Mouse (Mus musculus): ENCODE results near the gene Crybg3.

The Crybg3 gene

DNA sequence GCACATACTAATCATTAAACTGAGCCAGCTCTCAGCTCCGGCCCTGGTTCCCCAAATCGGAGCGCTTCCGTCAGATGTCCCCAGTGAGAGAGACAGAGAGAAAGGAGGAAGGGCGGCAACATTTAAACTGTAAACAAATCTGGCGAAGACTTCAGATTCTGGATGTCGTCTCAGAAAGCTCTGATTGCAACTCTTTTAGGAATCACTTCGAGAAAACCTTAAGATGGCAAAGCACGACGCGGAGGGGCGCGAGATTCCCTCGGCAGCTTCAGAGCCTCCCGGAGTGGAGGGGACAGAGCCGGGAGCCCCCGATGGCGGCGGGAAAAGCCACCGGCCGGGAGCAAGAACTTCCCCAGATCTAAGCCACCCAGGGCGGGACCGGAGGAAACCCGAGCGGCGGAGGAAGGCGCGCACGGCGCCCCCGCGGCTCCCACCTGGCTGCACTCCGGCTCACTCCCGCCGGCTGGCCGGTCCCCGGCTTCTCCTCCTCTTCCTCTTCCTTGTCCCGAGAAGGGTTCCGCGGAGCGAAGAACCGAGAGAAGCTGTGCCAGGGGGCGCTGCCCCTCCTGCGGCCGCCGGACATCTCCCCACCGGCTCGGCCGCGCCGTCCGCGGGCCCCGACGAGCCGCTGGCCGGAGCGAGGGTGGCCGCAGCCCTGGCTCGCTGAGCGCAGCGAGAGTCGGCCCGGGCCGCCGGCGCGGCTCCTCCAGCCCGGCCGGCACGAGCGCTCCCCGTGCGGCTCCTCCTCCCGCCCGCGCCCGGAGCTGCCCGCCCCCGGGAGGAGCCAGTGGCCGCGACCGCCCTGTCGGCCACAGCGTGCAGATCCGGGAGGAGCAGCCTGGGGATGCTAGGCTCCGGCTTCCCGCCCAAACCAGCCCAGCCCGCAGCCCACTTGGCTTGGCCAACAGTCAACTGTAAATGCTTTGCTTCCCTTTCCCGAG, at the start of gene Crybg3:
TSS of gene Crybg3 (minus strand) at position 669 of the 941 bp plus-strand sequence.
- in situ Hi-C loops (cut with MboI; ENCODE audit: low sequenced_read_pairs): no loop called here

DNA sequence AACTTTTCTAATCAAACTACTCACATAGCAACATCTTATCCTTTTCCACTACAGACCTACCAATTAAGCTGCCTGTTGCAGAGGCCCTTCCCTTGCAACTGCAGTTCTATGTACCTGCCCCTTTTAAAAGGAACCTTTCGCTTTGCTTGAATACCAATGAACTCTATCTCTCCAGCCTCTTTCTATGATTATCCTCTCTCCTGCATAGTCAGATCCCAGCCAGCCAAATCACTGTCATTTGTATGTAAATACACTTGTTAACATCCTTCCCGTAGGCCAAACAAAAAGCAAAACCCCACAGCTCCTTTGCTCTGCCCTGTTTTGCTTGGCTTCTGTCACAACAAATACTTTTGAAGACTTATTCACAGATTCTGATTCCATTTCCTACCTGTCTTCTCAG, 43.0 kb upstream of the Crybg3 start:
- in situ Hi-C loops (cut with MboI; ENCODE audit: low sequenced_read_pairs): no loop called here

DNA sequence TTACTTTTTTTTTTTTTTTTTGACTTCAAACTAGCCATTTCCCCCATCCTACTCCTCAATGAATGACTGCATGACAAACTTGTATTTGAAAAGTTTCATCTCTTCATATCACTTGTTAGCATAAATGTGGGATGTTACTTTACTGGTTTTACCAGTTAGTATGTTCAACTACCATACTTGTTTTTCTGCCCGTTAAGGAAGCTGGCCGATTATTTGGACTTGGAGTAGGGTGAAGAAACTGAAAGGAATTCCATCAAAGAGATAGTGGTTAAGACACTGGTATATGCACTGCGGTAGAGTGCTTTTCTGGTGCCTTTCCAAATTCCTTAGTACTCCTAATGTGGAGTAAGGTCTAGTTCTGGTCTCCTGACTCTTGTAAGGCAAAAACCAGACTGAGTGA, 39.2 kb upstream of the Crybg3 start:
- in situ Hi-C loops (cut with MboI; ENCODE audit: low sequenced_read_pairs): no loop called here

DNA sequence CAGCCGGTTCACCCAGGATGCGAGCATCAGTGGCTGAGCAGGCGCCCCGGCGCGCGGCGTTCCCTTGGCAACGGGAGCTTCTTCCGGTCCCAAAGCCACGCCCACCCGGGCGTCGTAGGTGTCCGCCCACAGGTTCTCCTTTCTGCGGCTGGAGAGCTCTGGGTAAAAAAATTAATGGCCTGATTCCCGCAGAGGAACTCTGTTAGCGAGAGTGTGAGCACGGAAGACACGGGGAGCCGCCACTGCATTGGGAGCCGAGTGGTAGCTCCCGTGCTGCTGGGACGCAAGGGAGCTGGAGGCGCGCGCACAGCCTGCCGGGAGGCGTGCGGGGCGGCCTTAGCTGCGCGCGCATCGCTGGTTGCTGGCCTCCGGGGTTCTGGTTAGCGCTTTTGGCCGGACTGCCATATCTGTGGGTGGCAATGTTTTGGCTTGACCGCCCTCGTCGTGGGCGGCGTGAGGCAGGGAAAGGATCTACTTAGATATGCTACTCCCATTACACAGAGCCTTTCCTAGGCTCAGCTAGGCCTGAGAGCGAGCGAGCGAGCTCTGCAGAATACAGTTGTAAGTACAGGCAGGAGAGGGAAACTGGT, 38.4 kb upstream of the Crybg3 start, which contains the start of gene Arl6:
TSS of gene Arl6 (minus strand) at position 290 of the 590 bp plus-strand sequence.
- in situ Hi-C loops (cut with MboI; ENCODE audit: low sequenced_read_pairs): no loop called here

DNA sequence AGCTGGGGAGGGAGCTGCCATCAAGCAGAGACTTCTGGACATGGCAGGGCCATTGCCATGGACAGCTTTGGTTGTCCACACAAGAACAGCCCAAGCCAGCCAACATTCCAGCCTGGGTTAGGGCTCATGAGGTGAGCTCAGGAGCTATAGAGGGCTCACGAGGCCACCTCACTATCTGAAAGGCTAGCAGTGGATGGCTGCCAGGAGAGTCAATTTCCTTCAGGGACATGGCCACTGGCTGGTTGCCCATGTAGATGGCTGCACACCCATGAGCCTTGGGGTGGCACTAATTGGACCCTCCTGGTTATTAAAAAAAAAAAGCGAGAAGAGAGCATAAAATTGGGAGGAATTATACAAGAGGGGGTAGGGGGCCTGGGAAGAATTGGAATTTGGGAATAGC, 33.8 kb upstream of the Crybg3 start:
- in situ Hi-C loops (cut with MboI; ENCODE audit: low sequenced_read_pairs): no loop called here

DNA sequence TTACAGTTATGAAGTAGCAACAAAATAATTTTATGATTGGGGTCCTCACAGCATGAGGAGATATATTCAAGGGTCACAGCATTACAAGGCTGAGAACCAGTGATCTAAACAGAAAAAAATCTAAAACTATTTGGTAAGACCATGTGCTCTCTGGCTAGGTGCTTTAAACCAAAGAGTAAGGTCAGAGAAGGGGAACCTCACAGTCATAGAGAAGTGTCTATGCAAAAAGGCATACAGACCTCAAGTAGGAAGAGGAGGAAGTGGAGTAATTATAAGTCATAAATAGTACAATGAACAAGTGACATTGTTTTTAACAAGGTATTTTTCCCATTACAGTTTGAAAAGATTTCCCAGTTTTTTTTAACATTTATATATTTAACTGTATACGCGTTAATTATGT, 20.8 kb upstream of the Crybg3 start:
- in situ Hi-C loops (cut with MboI; ENCODE audit: low sequenced_read_pairs): no loop called here

DNA sequence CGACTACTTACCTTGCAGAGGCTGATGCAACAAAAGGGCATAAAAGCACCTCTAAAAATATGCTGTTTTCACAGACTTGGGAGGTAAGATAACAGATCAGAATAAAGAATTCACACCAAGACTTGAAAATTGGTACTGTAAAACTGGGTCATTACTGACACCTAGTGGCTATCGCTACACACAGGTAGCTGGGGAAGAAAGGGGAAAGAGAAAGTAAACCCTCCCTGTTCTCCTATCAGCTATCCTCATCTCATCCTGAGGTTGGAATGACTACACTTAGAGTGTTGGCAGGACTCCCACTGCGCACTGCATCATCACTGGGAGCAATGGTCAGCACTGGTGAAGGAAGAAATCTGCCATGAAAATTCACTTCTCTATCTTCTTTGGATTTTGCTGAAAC, 16.4 kb upstream of the Crybg3 start:
- in situ Hi-C loops (cut with MboI; ENCODE audit: low sequenced_read_pairs): loop anchor here (10.0 kb wide), 2 partner anchors 142 to 192 kb away; partner anchors contain the start of gene Riox2

DNA sequence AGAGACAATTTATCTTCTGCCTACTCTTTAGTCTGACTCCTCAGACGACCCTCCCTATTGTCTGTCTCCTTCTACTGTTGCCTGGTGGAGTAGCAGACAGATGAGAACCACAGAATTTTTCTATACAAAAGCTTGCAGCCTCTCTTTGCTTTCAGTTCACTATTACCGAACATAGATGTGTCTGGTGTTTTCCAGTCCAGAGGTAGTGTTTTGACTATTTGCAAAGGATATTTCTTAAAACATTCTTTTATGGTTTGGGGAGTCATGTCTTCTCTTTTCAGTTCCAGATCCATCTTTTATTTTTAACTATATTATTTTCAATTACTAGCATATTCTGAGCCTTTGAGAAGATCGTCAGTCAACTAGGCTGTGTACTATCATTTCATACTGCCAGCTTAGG, 14.9 kb upstream of the Crybg3 start:
- in situ Hi-C loops (cut with MboI; ENCODE audit: low sequenced_read_pairs): loop anchor here (10.0 kb wide), 2 partner anchors 141 to 191 kb away; partner anchors contain the start of gene Riox2

DNA sequence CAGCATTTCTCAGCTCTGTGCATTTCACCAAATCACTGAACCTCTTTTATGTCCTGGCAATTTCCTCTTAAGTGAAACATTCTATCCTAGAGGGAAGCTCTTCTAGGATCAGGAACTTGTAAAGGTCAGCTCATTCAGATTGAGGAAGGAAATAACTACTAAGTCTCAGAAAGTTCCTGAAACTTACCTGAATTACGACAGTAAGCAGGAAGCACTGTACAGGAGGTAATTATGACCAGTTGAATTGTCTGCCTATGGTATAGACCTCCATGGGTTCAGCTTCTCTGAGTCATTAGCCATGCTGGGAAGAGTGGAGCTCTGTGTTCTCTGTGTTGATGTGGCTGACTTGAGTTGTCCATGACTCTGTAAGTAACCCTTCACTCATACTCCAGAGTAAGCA, 10.0 kb upstream of the Crybg3 start:
- in situ Hi-C loops (cut with MboI; ENCODE audit: low sequenced_read_pairs): loop anchor here (10.0 kb wide), 2 partner anchors 136 to 186 kb away; partner anchors contain the start of gene Riox2

DNA sequence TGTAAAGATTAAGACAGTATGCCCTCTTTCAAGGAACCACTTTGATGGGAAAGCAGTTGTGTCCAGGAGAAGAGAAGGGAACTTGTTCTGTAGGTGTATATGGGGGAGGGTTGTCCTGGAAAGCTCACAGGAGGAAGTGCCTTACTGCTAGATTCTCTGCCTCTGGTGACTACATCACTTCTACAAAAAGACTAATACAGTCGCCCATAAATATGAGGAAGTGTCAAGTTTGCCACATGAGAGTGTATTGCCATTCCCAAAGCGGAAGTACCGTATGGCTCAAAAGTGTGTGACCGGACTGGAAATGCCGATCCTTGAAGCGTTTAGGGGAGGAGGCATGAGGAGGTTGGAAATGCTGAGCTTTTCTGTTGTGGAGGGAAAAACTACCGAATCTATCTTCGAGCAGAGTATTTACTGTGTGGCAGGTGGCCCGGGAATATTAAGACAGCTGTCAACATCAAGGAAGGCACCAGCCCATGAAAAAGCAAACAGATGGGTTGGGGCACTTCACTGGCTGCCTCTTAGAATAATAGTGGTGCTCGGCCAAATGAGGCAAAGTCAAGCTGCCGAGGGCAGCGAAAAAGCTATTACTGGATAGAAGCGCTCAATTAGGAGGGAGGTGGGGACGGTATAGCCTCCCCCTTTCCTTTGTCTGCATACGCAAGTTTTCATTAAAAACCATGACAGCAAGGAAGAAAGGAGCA, 3.5 kb upstream of the Crybg3 start:
- in situ Hi-C loops (cut with MboI; ENCODE audit: low sequenced_read_pairs): no loop called here

DNA sequence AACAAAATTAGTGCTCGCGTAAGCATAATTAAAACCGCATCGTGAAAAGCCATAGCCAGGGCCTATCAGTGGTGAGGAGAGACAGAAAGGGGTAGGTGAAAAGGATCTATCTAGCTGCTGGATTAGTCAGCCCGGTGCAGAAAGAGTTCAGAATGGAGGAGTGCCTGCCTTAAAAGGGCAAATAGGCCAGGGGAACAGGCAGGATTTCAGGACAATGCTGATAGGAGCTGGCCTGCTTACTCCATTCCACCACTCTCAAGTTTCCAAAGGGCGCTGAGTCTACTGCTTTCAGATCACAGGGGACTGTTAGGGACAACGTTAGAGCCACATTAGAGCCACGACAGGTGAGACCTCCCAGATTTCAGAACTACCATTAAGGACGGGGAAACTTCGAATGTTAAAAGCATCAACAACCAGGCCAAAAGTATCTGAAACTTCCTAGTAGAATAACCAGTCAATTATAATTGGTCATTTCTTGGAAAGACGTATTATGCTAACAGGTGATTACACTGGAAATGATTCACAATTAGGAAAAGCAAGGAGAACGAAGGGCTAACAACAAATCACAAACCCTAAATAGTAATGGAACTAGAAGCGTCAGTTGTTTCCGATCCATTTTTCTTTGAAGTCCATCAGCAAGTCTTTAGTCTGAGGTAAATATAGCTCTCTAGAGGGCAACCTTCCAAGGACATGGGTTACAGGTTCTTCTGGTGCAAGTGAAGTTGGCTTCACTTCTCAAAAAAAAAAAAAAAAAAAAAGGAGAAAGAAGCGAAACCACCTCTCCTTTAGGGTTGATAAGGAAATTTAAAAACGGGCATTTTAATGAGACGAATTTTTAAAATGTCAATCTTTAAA, 1.1 kb downstream of the Crybg3 start:
- in situ Hi-C loops (cut with MboI; ENCODE audit: low sequenced_read_pairs): no loop called here

DNA sequence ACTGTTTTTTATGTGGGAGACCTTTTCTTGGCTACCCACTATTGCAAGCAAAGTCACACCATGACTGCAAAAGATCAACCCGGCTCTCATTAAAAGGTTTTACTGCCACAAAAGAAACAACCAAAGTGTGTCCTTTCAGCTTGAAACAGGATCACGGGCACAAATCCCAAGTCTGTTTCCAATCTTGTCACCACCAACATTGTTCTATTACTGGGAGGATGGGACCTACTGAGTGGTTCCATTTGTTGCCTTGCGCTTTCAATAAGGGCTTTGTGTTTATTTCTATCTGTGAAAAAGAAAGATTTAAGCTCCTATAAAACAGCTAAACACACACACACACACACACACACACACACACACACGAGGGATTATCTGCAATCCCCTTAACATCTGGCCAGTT, 1.8 kb downstream of the Crybg3 start:
- in situ Hi-C loops (cut with MboI; ENCODE audit: low sequenced_read_pairs): no loop called here

DNA sequence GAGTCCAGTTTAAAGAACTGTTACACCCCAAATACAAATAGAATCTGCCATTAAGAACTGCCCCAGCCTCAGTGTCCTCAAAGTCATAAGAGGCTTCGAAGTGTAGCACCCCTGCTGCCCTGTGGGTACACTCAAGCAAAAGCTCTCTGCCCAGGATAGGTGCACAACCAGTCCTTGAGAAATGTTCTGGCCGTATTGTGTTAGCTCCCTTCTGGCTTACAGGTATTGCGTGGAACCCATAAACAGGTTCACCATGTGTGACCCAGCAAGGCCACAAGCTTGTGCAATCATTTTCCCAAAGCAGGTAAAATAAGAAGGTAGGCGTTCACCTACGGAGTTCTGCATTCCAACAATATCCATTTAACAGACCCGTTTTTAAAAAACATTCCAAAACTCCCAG, 3.5 kb downstream of the Crybg3 start:
- in situ Hi-C loops (cut with MboI; ENCODE audit: low sequenced_read_pairs): no loop called here

DNA sequence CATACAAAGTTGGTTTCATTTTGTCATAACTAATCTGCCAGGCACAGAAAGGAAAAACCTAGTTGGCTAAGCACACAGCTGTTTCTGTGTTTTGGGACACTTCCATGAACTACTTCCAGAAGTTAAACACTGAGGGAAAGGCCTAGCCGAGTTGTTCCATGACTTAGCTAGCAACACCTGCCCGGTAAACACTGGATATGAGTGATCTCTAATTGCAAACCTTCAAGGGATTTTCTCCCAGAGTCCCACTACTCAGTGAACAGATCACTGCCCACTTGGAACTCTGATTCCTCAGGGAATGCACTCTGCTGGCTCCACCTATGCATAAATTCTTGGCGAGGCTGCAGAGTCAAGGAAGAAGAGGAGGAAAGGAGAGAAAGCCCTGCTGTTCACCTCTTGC, 6.1 kb downstream of the Crybg3 start:
- in situ Hi-C loops (cut with MboI; ENCODE audit: low sequenced_read_pairs): no loop called here

DNA sequence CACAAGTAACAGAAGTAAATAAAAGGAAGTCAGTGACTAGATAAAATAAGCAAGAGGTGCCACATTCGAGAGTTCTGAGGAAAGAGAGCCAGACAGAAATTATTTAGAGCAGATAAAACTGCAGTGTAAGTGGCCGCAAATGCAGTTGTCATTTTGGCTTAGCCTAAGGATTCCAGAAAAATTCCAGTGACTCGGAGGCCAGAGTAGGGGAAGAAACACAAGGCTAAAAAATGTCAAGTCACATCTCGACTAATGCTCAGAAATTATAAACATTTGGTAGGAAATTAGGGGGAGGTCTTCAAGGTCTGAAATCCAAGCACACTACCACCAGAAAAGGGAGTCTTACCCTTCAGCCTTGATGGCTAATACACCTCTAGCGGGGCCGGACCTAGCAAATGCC, 10.0 kb downstream of the Crybg3 start:
- in situ Hi-C loops (cut with MboI; ENCODE audit: low sequenced_read_pairs): no loop called here

DNA sequence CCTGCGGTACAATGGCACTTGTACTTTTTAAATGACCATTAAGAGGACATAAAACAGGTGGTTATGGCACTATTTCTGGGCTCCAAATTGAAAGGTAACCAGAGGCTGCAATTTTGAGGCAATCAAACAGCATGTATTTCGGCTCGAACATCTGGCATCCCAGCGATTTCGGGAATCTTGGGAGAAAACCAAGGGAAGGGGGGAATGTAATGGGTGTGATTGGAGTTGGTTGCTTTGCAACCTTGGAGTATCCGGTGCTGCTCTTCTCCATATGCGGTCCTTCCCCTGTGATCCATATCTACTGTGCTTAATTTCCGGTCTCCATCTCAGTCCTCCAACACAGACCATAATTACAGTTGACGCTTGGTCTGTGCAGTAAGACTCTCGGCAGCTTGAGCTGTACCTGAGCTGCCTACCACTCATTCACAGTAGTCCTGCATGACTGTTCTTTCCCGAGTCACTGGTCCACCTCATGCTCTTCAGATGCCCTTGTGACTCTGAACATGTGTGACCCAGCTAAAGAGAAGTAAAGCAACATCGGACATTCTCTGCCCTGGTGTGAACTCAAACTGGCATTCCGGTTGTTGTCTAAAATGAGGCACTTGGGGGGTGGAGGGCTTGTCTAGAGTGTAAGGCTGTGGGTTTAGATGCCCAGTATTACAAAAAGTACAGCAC, 12.3 kb downstream of the Crybg3 start:
- in situ Hi-C loops (cut with MboI; ENCODE audit: low sequenced_read_pairs): no loop called here

DNA sequence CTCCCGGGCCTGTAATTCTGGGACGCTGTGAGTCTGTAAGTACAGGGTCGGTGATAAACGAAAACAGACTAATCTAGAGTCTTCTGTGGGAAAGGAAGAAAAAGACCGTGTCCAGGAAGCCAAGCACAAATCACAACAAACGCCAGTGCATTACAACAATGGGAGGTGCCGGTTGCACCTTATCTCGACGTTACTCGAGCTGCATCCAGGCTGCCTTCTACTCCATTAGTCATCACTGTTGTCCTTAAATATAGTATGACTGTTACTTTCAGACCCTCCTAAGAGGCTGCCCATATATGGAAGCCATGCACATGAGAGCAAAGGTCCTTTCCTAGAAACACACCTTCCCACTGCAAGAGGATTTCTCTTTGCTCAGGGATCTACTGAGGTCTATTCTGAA, 13.0 kb downstream of the Crybg3 start:
- in situ Hi-C loops (cut with MboI; ENCODE audit: low sequenced_read_pairs): no loop called here

DNA sequence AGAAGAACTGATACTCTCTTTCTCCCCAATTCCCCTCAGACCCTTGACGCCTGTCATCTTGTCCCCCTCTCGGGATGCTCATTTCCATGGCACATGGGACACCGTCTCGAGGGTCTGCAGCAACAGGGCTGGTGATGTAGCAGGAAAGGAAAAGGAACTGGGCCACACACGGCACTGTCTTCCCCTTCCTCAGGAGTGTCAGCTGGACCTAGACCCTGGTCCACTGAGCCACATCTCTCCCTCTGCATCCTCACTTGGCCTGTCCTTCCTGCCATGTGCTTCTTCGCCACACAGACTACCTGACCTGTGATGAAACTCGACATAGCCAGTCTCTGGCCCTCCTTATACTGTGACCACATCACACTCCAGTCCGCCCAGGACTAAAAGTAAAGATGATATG, 13.9 kb downstream of the Crybg3 start:
- in situ Hi-C loops (cut with MboI; ENCODE audit: low sequenced_read_pairs): no loop called here

DNA sequence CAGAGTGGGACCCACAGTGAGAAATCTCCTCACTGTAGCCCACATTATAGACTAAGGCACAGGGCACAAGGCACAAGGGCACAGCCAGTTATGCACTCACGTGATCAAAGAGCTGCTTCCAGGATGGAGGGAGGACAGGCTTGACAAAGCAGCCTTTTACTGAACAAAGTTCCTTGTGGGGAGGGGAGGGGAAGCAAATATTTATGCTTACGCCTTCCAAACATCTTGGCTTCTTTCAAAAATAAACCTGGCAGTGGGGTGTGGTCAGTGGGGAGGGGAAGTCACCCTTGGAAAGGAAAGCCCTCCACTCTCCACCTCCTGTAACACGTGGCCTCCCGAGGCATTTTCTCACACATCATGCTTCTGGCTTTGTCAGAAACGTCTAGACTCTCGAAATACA, 14.5 kb downstream of the Crybg3 start:
- in situ Hi-C loops (cut with MboI; ENCODE audit: low sequenced_read_pairs): no loop called here

DNA sequence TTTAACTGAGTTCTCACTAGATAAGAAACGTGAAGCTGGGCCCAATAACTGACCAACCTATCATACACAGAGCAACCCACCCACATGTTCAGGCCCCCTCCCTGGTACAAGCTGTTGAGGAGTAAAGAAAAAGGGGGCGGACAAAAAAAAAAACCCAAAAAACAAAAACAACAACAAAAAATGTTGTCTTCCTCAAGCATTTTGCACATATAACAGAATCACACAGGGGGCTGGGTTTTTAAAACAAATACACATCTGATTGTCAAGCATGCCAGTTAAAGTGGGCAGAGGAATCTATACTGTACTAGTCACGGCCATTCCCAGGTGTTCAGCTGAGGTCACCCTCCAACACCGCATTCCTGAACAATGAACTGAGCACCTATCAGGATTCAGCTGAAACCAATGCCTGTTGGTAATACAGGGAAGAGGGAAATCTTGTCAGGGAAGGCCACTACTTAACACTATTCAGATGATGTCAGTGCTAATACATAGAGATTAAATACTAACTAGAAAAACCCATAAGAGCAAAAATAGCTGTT, 15.0 kb downstream of the Crybg3 start:
- in situ Hi-C loops (cut with MboI; ENCODE audit: low sequenced_read_pairs): no loop called here

All from CH12F3 (cell line).